Mouse (Mus musculus) E14TG2a.4 (cell line): ENCODE measurements at regions not wholly inside any gene's neighbourhood (a gene's known extent, or its start where the extent isn't known, plus 50 kb on each side); places are given as distances from the start of the nearest gene placed in this dataset.

Source experiments
- H3K27me3 ChIP-seq: 2 replicates; pipeline ENCODE4 v1.6.1; 2014; ENCODE audit warnings: low read length, control low read depth; ENCODE audit not compliant: insufficient read depth
- H3K36me3 ChIP-seq: 2 replicates; pipeline ENCODE4 v1.6.1; 2014; ENCODE audit warnings: low read length, control low read depth; ENCODE audit not compliant: insufficient read depth
- H3K4me1 ChIP-seq: replicated peaks from 2 replicates; pipeline ENCODE4 v1.6.1; 2014; ENCODE audit warnings: low read depth, low read length, control low read depth
- H3K4me3 ChIP-seq: replicated peaks from 2 replicates; pipeline ENCODE4 v1.5.1; 2014; ENCODE audit warnings: mild to moderate bottlenecking, low read length
- H3K9me3 ChIP-seq: 2 replicates; pipeline ENCODE4 v1.6.1; 2014; ENCODE audit warnings: low read length, control low read depth
- CTCF ChIP-seq: conservative IDR thresholded peaks from 2 replicates; pipeline ENCODE4 v1.5.1; 2014; ENCODE audit warnings: low read length
- NANOG ChIP-seq: IDR thresholded peaks from 2 replicates; pipeline ENCODE4 v1.6.1; 2014; ENCODE audit warnings: borderline replicate concordance, low read length, mixed read lengths
- POU5F1 ChIP-seq: IDR thresholded peaks from 2 replicates; pipeline ENCODE4 v1.6.1; 2014; ENCODE audit warnings: low read length, borderline replicate concordance

- H3K27me3 ChIP-seq, result peaks cover 17% of the 10 kb centered on the region
- no peak overlapping the region for H3K4me3 ChIP-seq
- H3K36me3 ChIP-seq, result no peaks in the 10 kb centered on the region
- TF ChIP-seq CTCF (no peak), POU5F1 (no peak), NANOG (no peak)
- peaks cover 9% of the 10 kb centered on the region for H3K4me1 ChIP-seq
- H3K9me3 ChIP-seq, result no peaks in the 10 kb centered on the region
Observed at GRCm38 (mm10) chr2:178843458-178843857, 413.1 kb downstream of the Cdh26 start.

GRCm38 (mm10) chr2:178844561-178844960 lies 414.2 kb downstream of the Cdh26 start:
- Histone ChIP-seq H3K9me3 (no peaks in the 10 kb centered on the region), H3K36me3 (no peaks in the 10 kb centered on the region), H3K4me1 (peaks cover 16% of the 10 kb centered on the region), H3K4me3 (no peak overlapping the region), H3K27me3 (peaks cover 16% of the 10 kb centered on the region)
- TF ChIP-seq CTCF (no peak), POU5F1 (no peak), NANOG (no peak)

DNA sequence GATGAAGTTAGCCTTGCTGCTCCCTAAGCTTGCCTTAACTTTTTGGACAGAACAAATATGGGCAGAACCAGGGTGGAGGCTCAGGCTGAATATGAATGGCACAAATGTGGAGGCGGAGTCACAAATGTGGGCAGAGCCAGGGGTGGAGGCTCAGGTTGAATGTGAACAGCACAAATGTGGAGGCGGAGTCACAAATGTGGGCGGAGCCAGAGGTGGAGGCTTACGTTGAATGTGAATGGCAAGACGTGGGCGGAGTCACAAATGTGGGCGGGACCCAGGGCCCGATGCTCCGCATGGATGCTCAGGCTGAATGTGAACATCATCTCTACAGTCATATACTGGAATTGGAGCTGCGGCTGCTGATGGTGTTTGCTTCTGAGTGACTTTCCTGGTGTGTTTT lies 420.0 kb downstream of the Cdh26 start:
- Histone ChIP-seq H3K36me3 (no peaks in the 10 kb centered on the region), H3K27me3 (peaks cover 4% of the 10 kb centered on the region; the same call in 1 of the 2 replicates), H3K9me3 (no peaks in the 10 kb centered on the region), H3K4me3 (no peak overlapping the region), H3K4me1 (peaks cover 38% of the 10 kb centered on the region)
- TF ChIP-seq POU5F1 (no peak), NANOG (no peak), CTCF (no peak)

- H3K9me3 ChIP-seq, result no peaks in the 10 kb centered on the region
- H3K4me1 ChIP-seq, result peaks cover 38% of the 10 kb centered on the region
- H3K4me3 ChIP-seq, result no peak overlapping the region
- TF ChIP-seq CTCF, result no peak
- no peak for TF ChIP-seq NANOG
- no peak for TF ChIP-seq POU5F1
- peaks cover 4% of the 10 kb centered on the region; the same call in 1 of the 2 replicates for H3K27me3 ChIP-seq
- no peaks in the 10 kb centered on the region for H3K36me3 ChIP-seq
Observed at GRCm38 (mm10) chr2:178850769-178851168, 420.4 kb downstream of the Cdh26 start.

- H3K4me1 ChIP-seq, result peaks cover 38% of the 10 kb centered on the region
- H3K36me3 ChIP-seq, result no peaks in the 10 kb centered on the region
- no peak overlapping the region for H3K4me3 ChIP-seq
- H3K27me3 ChIP-seq, result peaks cover 4% of the 10 kb centered on the region; the same call in 1 of the 2 replicates
- TF ChIP-seq NANOG (no peak), POU5F1 (no peak), CTCF (no peak)
- H3K9me3 ChIP-seq, result no peaks in the 10 kb centered on the region
Observed at GRCm38 (mm10) chr2:178854012-178854411, 423.7 kb downstream of the Cdh26 start.

GRCm38 (mm10) chr2:178854760-178855159 lies 424.4 kb downstream of the Cdh26 start:
- Histone ChIP-seq H3K36me3 (no peaks in the 10 kb centered on the region), H3K27me3 (peaks cover 5% of the 10 kb centered on the region; the same call in 1 of the 2 replicates), H3K9me3 (no peaks in the 10 kb centered on the region), H3K4me1 (peaks cover 30% of the 10 kb centered on the region), H3K4me3 (no peak overlapping the region)
- no peak for TF ChIP-seq CTCF
- no peak for TF ChIP-seq POU5F1
- no peak for TF ChIP-seq NANOG

GRCm38 (mm10) chr2:178862620-178863019 lies 432.3 kb downstream of the Cdh26 start:
- Histone ChIP-seq H3K36me3 (no peaks in the 10 kb centered on the region), H3K4me1 (peaks cover 3% of the 10 kb centered on the region; the same call in 1 of the 2 replicates), H3K9me3 (no peaks in the 10 kb centered on the region), H3K4me3 (no peak overlapping the region), H3K27me3 (0 out of 2 replicates have a peak, but pooled peaks cover 3% of the 10 kb centered on the region)
- TF ChIP-seq POU5F1, result no peak
- TF ChIP-seq CTCF, result no peak
- no peak for TF ChIP-seq NANOG

- Histone ChIP-seq H3K4me3 (no peak overlapping the region), H3K36me3 (no peaks in the 10 kb centered on the region), H3K4me1 (peaks cover 3% of the 10 kb centered on the region; the same call in 1 of the 2 replicates), H3K27me3 (no peaks in the 10 kb centered on the region), H3K9me3 (no peaks in the 10 kb centered on the region)
- no peak for TF ChIP-seq NANOG
- no peak for TF ChIP-seq CTCF
- no peak for TF ChIP-seq POU5F1
Observed at GRCm38 (mm10) chr2:178867086-178867485, 436.8 kb downstream of the Cdh26 start.

DNA sequence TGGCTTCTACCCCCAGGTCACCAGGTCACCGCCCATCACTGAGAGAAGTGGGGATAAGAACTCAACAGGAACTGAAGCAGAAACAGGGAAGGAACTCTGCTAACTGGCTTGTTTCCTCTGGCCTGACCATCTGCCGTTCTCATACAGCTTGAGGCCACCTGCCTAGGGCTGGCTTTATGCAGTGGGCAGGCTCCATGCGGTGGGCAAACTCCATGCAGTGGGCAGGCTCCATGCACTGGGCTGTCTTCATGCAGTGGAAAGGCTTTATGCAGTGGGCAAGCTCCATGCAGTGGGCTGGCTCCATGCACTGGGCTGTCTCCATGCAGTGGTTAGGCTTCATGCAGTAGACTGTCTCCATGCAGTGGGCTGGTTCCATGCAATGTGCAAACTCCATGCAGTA lies 438.8 kb downstream of the Cdh26 start:
- H3K4me1 ChIP-seq, result no peaks in the 10 kb centered on the region
- H3K36me3 ChIP-seq, result no peaks in the 10 kb centered on the region
- H3K9me3 ChIP-seq, result no peaks in the 10 kb centered on the region
- H3K27me3 ChIP-seq, result no peaks in the 10 kb centered on the region
- TF ChIP-seq POU5F1, result no peak
- no peak for TF ChIP-seq NANOG
- no peak for TF ChIP-seq CTCF
- no peak overlapping the region for H3K4me3 ChIP-seq
